Mouse (Mus musculus): ENCODE data around the gene Reep3.

DNA sequence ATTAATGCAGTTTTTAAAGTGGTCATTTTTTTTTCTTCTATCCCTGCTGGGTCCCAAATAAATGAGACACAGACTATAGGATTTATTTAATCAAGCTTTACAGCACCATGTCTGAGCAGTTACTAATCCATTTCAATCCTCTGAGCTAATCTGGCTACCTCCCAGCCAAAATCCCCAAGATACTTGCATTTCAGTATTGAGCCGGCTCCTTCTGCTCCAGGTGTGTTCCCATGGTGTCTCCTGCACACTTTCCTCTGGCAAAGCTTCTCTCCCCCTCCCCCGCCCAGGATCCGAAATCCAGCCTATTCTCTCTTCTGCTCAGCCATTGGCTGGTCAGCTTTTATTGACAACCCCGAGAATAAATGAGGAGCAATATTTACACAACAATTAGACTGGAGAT is 122.3 kb downstream of the Reep3 start:
- no peak for TF ChIP-seq TAL1 (IDR thresholded peaks at IDR 0.05; ENCODE audit: low read length)
- TF ChIP-seq GATA1 (IDR thresholded peaks at IDR 0.05; ENCODE audit: low read length) = no peak
